Mouse (Mus musculus) forebrain, postnatal 0 days (tissue): ENCODE measurements around the gene Mpl. TPM values are rescaled to one million over a fixed set of nuclear protein-coding genes. Genes with fewer than 3 reads are reported as not detected.

ENCODE experiments used
- ATAC-seq: fragments of 200-750 bp; cut with Nextera tagmentation; 2 replicates; pipeline ENCODE4 v1.8.0; 2017; ENCODE audit warnings: mild to moderate bottlenecking, moderate library complexity
- DNase-seq: peaks from one replicate; pipeline ENCODE4 v3.0.0-alpha.2; 2015
- H3K27ac ChIP-seq: fragments of 300-500 bp; sonication (generic); 2 replicates; pipeline ENCODE4 v1.5.1; 2014; ENCODE audit warnings: low read depth, mild to moderate bottlenecking, antibody characterized with exemption, low read length, moderate library complexity, mixed read lengths
- H3K27me3 ChIP-seq: fragments of 300-500 bp; sonication (generic); 2 replicates; pipeline ENCODE4 v1.6.1; 2014; ENCODE audit warnings: mild to moderate bottlenecking, low read length, mixed read lengths; ENCODE audit not compliant: insufficient read depth
- H3K36me3 ChIP-seq: fragments of 300-500 bp; sonication (generic); 2 replicates; pipeline ENCODE4 v1.6.1; 2014; ENCODE audit warnings: mild to moderate bottlenecking, moderate library complexity; ENCODE audit not compliant: insufficient read depth
- H3K4me1 ChIP-seq: fragments of 300-500 bp; sonication (generic); 2 replicates; pipeline ENCODE4 v1.6.1; 2014; ENCODE audit warnings: antibody characterized with exemption; ENCODE audit not compliant: insufficient read depth
- H3K4me2 ChIP-seq: fragments of 300-500 bp; sonication (generic); 2 replicates; pipeline ENCODE4 v1.6.1; 2014; ENCODE audit warnings: low read depth, mild to moderate bottlenecking, moderate library complexity
- H3K4me3 ChIP-seq: fragments of 300-500 bp; sonication (generic); 2 replicates; pipeline ENCODE4 v1.5.1; 2014; ENCODE audit warnings: low read depth, low read length, mixed read lengths
- H3K9ac ChIP-seq: fragments of 300-500 bp; sonication (generic); 2 replicates; pipeline ENCODE4 v1.6.1; 2014; ENCODE audit warnings: mild to moderate bottlenecking
- H3K9me3 ChIP-seq: fragments of 300-500 bp; sonication (generic); 2 replicates; pipeline ENCODE4 v1.6.1; 2016; ENCODE audit warnings: low read length
- CTCF ChIP-seq: sonication (generic); IDR thresholded peaks from 2 replicates; pipeline ENCODE4 v1.5.1; 2016; ENCODE audit warnings: antibody characterized with exemption, control low read depth, low read depth
- WGBS: fragments of 180-500 bp; shearing (Covaris S2); extraction: QIAGEN DNeasy Blood & Tissue Kit; methylation state at CpG from one replicate; pipeline ENCODE4 v1.1.7; 2014; 5-methylcytosine and 5-hydroxymethylcytosine counted together
- polyA plus RNA-seq: library from polyadenylated mRNA; unstranded; fragments of >200 nt; fragmentation: Nextera tagmentation; extraction: Ambion mirVana; gene quantifications from 2 replicates; pipeline ENCODE4 v1.2.1, GENCODE M21; 2015
- total RNA-seq: library from RNA; depleted of rRNA; stranded (reverse); fragments of >200 nt; gene quantifications from 2 replicates; pipeline ENCODE4 v1.2.3, GENCODE M21; 2014

The Mpl gene
- total and polyA plus RNA-seq, 2 experiments from 2014 or later: not detected

GRCm38 (mm10) chr4:118472687-118473086 is 15.4 kb upstream of the Mpl start:
- Histone ChIP-seq H3K9me3 (no peaks in the 10 kb centered on the region), H3K27ac (no peak overlapping the region), H3K4me2 (no peak overlapping the region), H3K9ac (no peak overlapping the region), H3K4me1 (no peaks in the 10 kb centered on the region), H3K36me3 (no peaks in the 10 kb centered on the region), H3K27me3 (no peaks in the 10 kb centered on the region), H3K4me3 (no peak overlapping the region)
- no peak for DNase-seq
- no peak for ATAC-seq
- WGBS: 93% methylated on average over 11 of the region's 11 CpGs
- no peak for TF ChIP-seq CTCF

DNA sequence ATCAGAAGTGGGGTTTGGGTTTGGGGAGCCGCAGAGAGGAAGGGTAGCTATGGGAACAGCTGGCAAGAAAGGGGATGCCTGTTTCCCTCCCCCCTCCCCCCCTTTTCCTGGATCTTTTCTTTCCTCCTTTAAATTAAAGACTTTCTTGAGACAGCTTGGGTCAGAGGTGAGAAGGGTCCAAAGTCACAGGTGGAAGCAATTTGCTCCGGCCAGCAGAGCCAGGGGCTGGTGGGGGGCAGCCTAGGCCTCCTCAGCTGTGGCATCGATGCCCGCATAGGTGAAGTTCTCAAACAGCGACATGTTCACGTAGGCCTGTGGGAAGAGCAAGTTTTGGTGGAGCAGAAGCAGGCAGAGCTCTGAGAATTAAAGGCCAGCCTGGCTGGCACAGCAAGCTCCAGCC is 14.0 kb upstream of the Mpl start:
- TF ChIP-seq CTCF: no peak
- ATAC-seq (no peak), DNase-seq (no peak)
- whole genome bisulfite sequencing: 80% methylated on average over 6 of the region's 6 CpGs
- Histone ChIP-seq H3K27me3 (no peaks in the 10 kb centered on the region), H3K9ac (no peak overlapping the region), H3K4me1 (no peaks in the 10 kb centered on the region), H3K9me3 (no peaks in the 10 kb centered on the region), H3K27ac (no peak overlapping the region), H3K4me2 (no peak overlapping the region), H3K36me3 (no peaks in the 10 kb centered on the region), H3K4me3 (no peak overlapping the region)

DNA sequence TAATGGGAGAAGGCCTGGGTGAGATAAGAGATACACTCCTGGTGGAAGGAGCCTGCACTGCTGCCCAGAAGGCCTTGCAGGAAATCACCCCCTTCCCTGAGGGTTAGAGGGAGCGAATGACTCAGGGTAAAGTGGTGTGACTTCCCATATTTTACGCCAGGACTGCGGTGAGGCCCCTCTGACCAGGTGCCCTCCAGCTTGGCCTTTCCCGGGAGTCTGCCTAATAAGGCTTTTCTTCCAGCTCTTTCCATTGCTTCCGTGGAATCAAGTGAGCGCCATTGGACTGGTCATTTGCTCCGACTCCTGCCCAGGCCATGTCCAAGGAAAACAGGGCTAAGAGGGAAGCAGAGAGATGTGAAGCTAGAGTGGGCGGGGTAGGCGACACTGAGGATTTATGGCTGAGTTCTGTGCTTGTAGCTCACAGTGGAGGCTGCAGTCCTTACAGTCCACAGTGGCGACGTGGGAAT is 8.4 kb upstream of the Mpl start:
- H3K27ac ChIP-seq: no peak overlapping the region
- TF ChIP-seq CTCF: no peak
- 69% methylated on average over 11 of the region's 11 CpGs for WGBS
- no peak overlapping the region for H3K4me2 ChIP-seq
- no peak for ATAC-seq
- no peaks in the 10 kb centered on the region for H3K9me3 ChIP-seq
- no peaks in the 10 kb centered on the region for H3K4me1 ChIP-seq
- H3K9ac ChIP-seq: no peak overlapping the region
- H3K4me3 ChIP-seq: no peak overlapping the region
- DNase-seq: no peak
- H3K36me3 ChIP-seq: no peaks in the 10 kb centered on the region
- H3K27me3 ChIP-seq: no peaks in the 10 kb centered on the region

DNA sequence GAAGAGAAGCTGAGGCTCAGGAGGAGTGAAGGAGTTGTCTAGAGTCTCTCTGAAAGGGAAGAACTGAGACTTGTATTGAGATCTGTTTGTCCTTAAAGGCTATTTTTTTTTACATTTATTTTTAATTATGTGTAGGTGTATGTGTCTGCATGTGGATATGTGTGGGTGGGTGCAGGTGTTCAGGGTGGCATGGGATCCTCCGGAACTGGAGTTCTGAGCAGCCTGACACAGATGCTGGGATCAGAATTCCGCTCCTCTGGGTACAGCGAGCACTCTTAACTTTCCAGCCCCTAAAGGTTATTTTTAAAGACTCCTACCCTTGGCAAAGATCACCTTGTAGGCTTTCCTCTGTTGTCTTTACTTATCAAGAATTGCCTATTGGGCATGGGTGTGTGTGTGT is 7.6 kb upstream of the Mpl start:
- DNase-seq (no peak), ATAC-seq (no peak)
- Histone ChIP-seq H3K4me3 (no peak overlapping the region), H3K27me3 (no peaks in the 10 kb centered on the region), H3K36me3 (no peaks in the 10 kb centered on the region), H3K4me2 (no peak overlapping the region), H3K27ac (no peak overlapping the region), H3K4me1 (no peaks in the 10 kb centered on the region), H3K9ac (no peak overlapping the region), H3K9me3 (no peaks in the 10 kb centered on the region)
- 93% methylated on average over 3 of the region's 3 CpGs for WGBS
- no peak for TF ChIP-seq CTCF

GRCm38 (mm10) chr4:118446415-118447153 is 10.7 kb downstream of the Mpl start:
- no peak overlapping the region for H3K27ac ChIP-seq
- peak; percentile 42 for DNase-seq

GRCm38 (mm10) chr4:118445781-118446414 is 11.4 kb downstream of the Mpl start:
- H3K27ac ChIP-seq: no peak overlapping the region

More at GRCm38 (mm10) chr4:118446415-118447153, 10.7 kb downstream of the Mpl start:
- Histone ChIP-seq H3K9ac (peak overlapping the region; percentile 54), H3K4me2 (peak overlapping the region; percentile 83), H3K27me3 (no peaks in the 10 kb centered on the region; the same call in 1 of the 2 replicates), H3K9me3 (no peaks in the 10 kb centered on the region), H3K36me3 (no peaks in the 10 kb centered on the region), H3K4me3 (peak overlapping the region; percentile 32), H3K4me1 (0 out of 2 replicates have a peak, but pooled peaks cover 6% of the 10 kb centered on the region)
- 18% methylated on average over 24 of the region's 24 CpGs for WGBS
- TF ChIP-seq CTCF: peak; percentile 25
- peak; percentile 56 for ATAC-seq

DNA sequence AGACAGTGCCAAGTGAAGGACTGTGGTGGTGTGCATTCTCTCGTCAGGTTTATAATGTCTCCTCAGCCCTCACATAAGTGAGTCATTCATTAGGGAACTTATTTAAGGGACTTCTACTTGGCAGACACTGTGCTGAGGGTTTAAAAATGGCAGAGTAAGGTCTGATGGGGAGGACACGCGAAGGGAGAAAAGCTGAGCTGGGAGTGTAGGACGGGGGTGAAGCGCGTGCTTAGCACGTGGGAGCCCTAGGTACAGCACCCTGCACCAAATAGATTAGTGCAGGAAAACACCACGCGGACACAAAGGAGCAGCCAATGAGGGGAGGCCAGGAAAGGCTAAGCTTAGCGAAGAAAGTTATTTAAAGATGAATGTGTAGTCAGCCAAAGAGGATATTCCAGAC is 12.2 kb downstream of the Mpl start:
- Histone ChIP-seq H3K4me2 (no peak overlapping the region), H3K4me3 (no peak overlapping the region), H3K36me3 (no peaks in the 10 kb centered on the region), H3K27me3 (no peaks in the 10 kb centered on the region), H3K27ac (no peak overlapping the region), H3K4me1 (0 out of 2 replicates have a peak, but pooled peaks cover 6% of the 10 kb centered on the region), H3K9ac (no peak overlapping the region), H3K9me3 (no peaks in the 10 kb centered on the region)
- no peak for ATAC-seq
- DNase-seq: no peak
- 74% methylated on average over 10 of the region's 10 CpGs for WGBS
- TF ChIP-seq CTCF: no peak

More at GRCm38 (mm10) chr4:118445781-118446414, 11.4 kb downstream of the Mpl start:
- Histone ChIP-seq H3K4me2 (peak overlapping the region; percentile 83), H3K9ac (peak overlapping the region; percentile 54), H3K4me3 (peak overlapping the region; percentile 32), H3K36me3 (no peaks in the 10 kb centered on the region), H3K9me3 (no peaks in the 10 kb centered on the region), H3K4me1 (0 out of 2 replicates have a peak, but pooled peaks cover 6% of the 10 kb centered on the region), H3K27me3 (no peaks in the 10 kb centered on the region; the same call in 1 of the 2 replicates)
- no peak for TF ChIP-seq CTCF
- ATAC-seq (peak; percentile 73), DNase-seq (no peak)
- 16% methylated on average over 18 of the region's 18 CpGs for WGBS
